Mouse (Mus musculus): ENCODE measurements around the gene Ccser1. TPM values are rescaled to one million over a fixed set of nuclear protein-coding genes. Genes with fewer than 3 reads are reported as not detected.
"Not testable (repeated sequence)": the region's sequence is repeated elsewhere in the genome, so short reads cannot be mapped to it uniquely, and the experiment has no call there.

Gene Ccser1
- total RNA-seq, 2 experiments from 2014 or later, result 0.78 to 0.84 TPM

- DNase-seq (ENCODE audit: low spot score), result no peak
Measured at GRCm38 (mm10) chr6:61223563-61223962, 43.4 kb downstream of the Ccser1 start.

- DNase-seq (ENCODE audit: low spot score), result no peak
Measured at GRCm38 (mm10) chr6:61225302-61225701, 45.2 kb downstream of the Ccser1 start.

- no peak for DNase-seq (ENCODE audit: low spot score)
Measured at GRCm38 (mm10) chr6:61230058-61230718, 50.1 kb downstream of the Ccser1 start.

- no peak for DNase-seq (ENCODE audit: low spot score)
Measured at GRCm38 (mm10) chr6:61233060-61233459, 52.9 kb downstream of the Ccser1 start.

GRCm38 (mm10) chr6:61233548-61234187 is 53.5 kb downstream of the Ccser1 start:
- no peak for DNase-seq (ENCODE audit: low spot score)

- DNase-seq (ENCODE audit: low spot score), result no peak
Measured at GRCm38 (mm10) chr6:61240618-61241017, 60.5 kb downstream of the Ccser1 start.

GRCm38 (mm10) chr6:61242556-61242955 is 62.4 kb downstream of the Ccser1 start:
- DNase-seq (ENCODE audit: low spot score), result no peak

- DNase-seq (ENCODE audit: low spot score), result no peak
Measured at GRCm38 (mm10) chr6:61246523-61246922, 66.4 kb downstream of the Ccser1 start.

- no peak for DNase-seq (ENCODE audit: low spot score)
Measured at GRCm38 (mm10) chr6:61247842-61248472, 67.8 kb downstream of the Ccser1 start.

GRCm38 (mm10) chr6:61248700-61249099 is 68.6 kb downstream of the Ccser1 start:
- DNase-seq (ENCODE audit: low spot score), result no peak

- no peak for DNase-seq (ENCODE audit: low spot score)
Measured at GRCm38 (mm10) chr6:61251232-61251631, 71.1 kb downstream of the Ccser1 start.

- no peak for DNase-seq (ENCODE audit: low spot score)
Measured at GRCm38 (mm10) chr6:61252912-61253311, 72.8 kb downstream of the Ccser1 start.

- DNase-seq (ENCODE audit: low spot score), result not testable (repeated sequence)
Measured at GRCm38 (mm10) chr6:61255874-61256273, 75.8 kb downstream of the Ccser1 start.

- DNase-seq (ENCODE audit: low spot score), result no peak
Measured at GRCm38 (mm10) chr6:61258847-61259634, 78.9 kb downstream of the Ccser1 start.

GRCm38 (mm10) chr6:61261381-61261780 is 81.3 kb downstream of the Ccser1 start:
- no peak for DNase-seq (ENCODE audit: low spot score)

GRCm38 (mm10) chr6:61262448-61262847 is 82.3 kb downstream of the Ccser1 start:
- DNase-seq (ENCODE audit: low spot score), result no peak

GRCm38 (mm10) chr6:61263291-61263690 is 83.2 kb downstream of the Ccser1 start:
- no peak for DNase-seq (ENCODE audit: low spot score)

- DNase-seq (ENCODE audit: low spot score), result no peak
Measured at GRCm38 (mm10) chr6:61271033-61271432, 90.9 kb downstream of the Ccser1 start.

- DNase-seq (ENCODE audit: low spot score), result no peak
Measured at GRCm38 (mm10) chr6:61273430-61273829, 93.3 kb downstream of the Ccser1 start.

GRCm38 (mm10) chr6:61279506-61279905 is 99.4 kb downstream of the Ccser1 start:
- peak; percentile 20 for DNase-seq (ENCODE audit: low spot score)

GRCm38 (mm10) chr6:61292927-61293326 is 112.8 kb downstream of the Ccser1 start:
- no peak for DNase-seq (ENCODE audit: low spot score)

- no peak for DNase-seq (ENCODE audit: low spot score)
Measured at GRCm38 (mm10) chr6:61295535-61295934, 115.4 kb downstream of the Ccser1 start.

All from gastrocnemius, adult 18-20 months (tissue).